Mouse (Mus musculus): ENCODE results near the gene Gm14496. TPM values are rescaled to one million over a fixed set of nuclear protein-coding genes. Genes with fewer than 3 reads are reported as not detected.
"Not testable (repeated sequence)": the region's sequence is repeated elsewhere in the genome, so short reads cannot be mapped to it uniquely, and the experiment has no call there.

Gene Gm14496
- polyA plus RNA-seq (2011; ENCODE audit: insufficient read length, low read depth, missing spikeins): not detected in 2 replicates

GRCm38 (mm10) chr2:181990829-181991228 is at the start of gene Gm14496:
Gene Gm14496, plus strand, starts transcription at chr2:181991129.
- H3K4me3 ChIP-seq (ENCODE audit: insufficient read depth, low read length): no peak within 1 kb of the TSS
- no peaks in the 10 kb centered on the region for H3K4me1 ChIP-seq (ENCODE audit: control insufficient read depth, insufficient read depth, low read length)
- TF ChIP-seq POLR2A (IDR thresholded peaks at IDR 0.05; ENCODE audit: low read depth, low read length): no peak
- no peak for TF ChIP-seq CTCF (IDR thresholded peaks at IDR 0.05; ENCODE audit: borderline replicate concordance, insufficient read depth, low read length)
- H3K27ac ChIP-seq (ENCODE audit: insufficient read depth, low read length): no peak within 1 kb of the TSS

DNA sequence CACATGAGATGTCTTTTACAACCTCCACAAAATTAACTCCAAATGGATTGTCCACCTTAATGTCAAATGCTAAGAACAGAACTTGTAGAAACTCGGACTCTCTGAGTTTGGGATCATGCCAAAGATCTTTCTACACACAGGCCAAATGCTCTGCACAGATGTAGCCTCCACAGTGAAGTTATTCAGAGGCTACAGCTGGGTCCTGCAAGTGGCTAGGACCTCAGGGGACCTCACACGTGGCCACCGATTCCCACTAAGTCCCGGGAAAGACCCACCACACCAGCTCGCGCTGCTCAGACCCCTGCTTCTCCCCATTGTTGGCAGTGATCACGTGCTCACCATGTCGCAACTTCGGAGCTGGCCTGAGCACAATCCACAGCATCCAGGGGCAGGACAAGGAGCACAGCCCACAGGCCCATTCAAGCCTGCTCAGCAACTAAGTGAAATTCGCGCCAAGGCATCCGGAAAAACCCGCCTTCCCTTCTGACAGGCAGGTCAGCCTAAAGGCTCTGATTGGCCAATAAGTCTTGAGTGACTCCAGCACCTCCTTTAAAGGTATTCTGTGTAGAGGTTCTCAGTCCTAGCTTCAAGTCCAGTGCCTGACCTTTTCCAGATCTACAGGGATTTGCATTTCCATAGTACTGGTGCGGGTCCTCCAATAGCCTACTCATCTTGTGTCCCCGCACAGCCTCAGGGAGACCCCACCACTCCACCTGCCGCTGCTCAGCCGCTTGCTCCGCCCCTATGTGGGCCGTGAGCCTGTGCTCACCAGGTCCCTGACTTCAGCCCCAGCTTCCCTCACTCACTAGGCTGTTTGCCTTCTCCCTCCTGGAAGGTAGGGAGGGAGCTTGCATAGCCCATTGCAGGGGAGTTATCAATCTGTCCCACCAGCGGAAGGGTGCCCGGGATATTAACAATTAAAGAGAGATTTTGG is 37.9 kb upstream of the Gm14496 start:
- not testable (repeated sequence) for H3K4me3 ChIP-seq (ENCODE audit: insufficient read depth, low read length); H3K4me1 ChIP-seq (ENCODE audit: control insufficient read depth, insufficient read depth, low read length); H3K27ac ChIP-seq (ENCODE audit: insufficient read depth, low read length)

GRCm38 (mm10) chr2:181968395-181968794 is 22.5 kb upstream of the Gm14496 start:
- TF ChIP-seq CTCF (IDR thresholded peaks at IDR 0.05; ENCODE audit: borderline replicate concordance, insufficient read depth, low read length) (no peak), POLR2A (IDR thresholded peaks at IDR 0.05; ENCODE audit: low read depth, low read length) (no peak)
- H3K27ac ChIP-seq (ENCODE audit: insufficient read depth, low read length): no peak overlapping the region
- H3K4me1 ChIP-seq (ENCODE audit: control insufficient read depth, insufficient read depth, low read length): no peaks in the 10 kb centered on the region
- H3K4me3 ChIP-seq (ENCODE audit: insufficient read depth, low read length): no peak overlapping the region

DNA sequence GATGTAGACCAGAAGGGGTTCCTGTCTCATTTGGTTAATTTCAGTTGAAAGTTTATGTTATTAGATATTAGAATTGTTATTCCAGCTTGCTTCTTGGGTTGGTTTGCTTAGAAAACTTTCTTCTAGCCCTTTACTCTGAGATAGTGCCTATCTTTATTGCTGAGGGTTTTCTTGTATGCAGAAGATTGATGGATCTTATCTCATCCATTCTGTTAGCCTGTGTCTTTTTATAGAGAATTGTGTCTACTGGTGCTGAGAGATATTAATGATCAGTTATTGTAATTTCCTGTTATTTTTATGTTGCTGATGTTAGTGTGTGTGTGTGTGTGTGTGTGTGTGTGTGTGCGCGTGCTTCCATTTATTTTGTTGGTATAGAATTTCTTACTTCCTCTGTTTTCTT is 21.7 kb upstream of the Gm14496 start:
- Histone ChIP-seq H3K4me3 (ENCODE audit: insufficient read depth, low read length) (no peak overlapping the region), H3K4me1 (ENCODE audit: control insufficient read depth, insufficient read depth, low read length) (no peaks in the 10 kb centered on the region), H3K27ac (ENCODE audit: insufficient read depth, low read length) (no peak overlapping the region)
- no peak for TF ChIP-seq POLR2A (IDR thresholded peaks at IDR 0.05; ENCODE audit: low read depth, low read length)
- no peak for TF ChIP-seq CTCF (IDR thresholded peaks at IDR 0.05; ENCODE audit: borderline replicate concordance, insufficient read depth, low read length)

GRCm38 (mm10) chr2:181981969-181982368 is 9.0 kb upstream of the Gm14496 start:
- H3K4me1 ChIP-seq (ENCODE audit: control insufficient read depth, insufficient read depth, low read length); H3K4me3 ChIP-seq (ENCODE audit: insufficient read depth, low read length); H3K27ac ChIP-seq (ENCODE audit: insufficient read depth, low read length): not testable (repeated sequence)

Other genes starting within 250 kb of the Gm14496 start
- gene Myt1, start 227.8 kb upstream of the Gm14496 start, polyA plus RNA-seq (2011; ENCODE audit: insufficient read length, low read depth, missing spikeins): not detected in 2 replicates
- 19.6 and 19.7 TPM in 2 replicates for gene Pcmtd2, start 153.3 kb upstream of the Gm14496 start, polyA plus RNA-seq (2011; ENCODE audit: insufficient read length, low read depth, missing spikeins)
- 28.5 and 35.7 TPM in 2 replicates for gene Polr3k, start 126.8 kb upstream of the Gm14496 start, polyA plus RNA-seq (2011; ENCODE audit: insufficient read length, low read depth, missing spikeins)

Measured in embryonic fibroblast, embryonic 13.5 days (primary cell).